Mouse (Mus musculus) thymus, postnatal 25 days (tissue): ENCODE measurements around the gene Kirrel3.
A peak's percentile ranks its signal among the peaks of the same experiment; 100 is the strongest.

ENCODE experiments used
- DNase-seq: peaks from one replicate; pipeline ENCODE4 v3.0.0; 2022

Kirrel3 gene

GRCm38 (mm10) chr9:34485759-34486431 is at the start of gene Kirrel3:
Gene Kirrel3, plus strand, starts transcription at chr9:34485894.
- DNase-seq = no peak

- no peak for DNase-seq
Measured at GRCm38 (mm10) chr9:34440721-34441120, 45.0 kb upstream of the Kirrel3 start.

- DNase-seq = no peak
Measured at GRCm38 (mm10) chr9:34443950-34444349, 41.7 kb upstream of the Kirrel3 start.

- no peak for DNase-seq
Measured at GRCm38 (mm10) chr9:34446497-34447350, 39.0 kb upstream of the Kirrel3 start.

GRCm38 (mm10) chr9:34447736-34448135 is 38.0 kb upstream of the Kirrel3 start:
- DNase-seq = no peak

- no peak for DNase-seq
Measured at GRCm38 (mm10) chr9:34448467-34448866, 37.2 kb upstream of the Kirrel3 start.

GRCm38 (mm10) chr9:34458189-34458588 is 27.5 kb upstream of the Kirrel3 start:
- no peak for DNase-seq

GRCm38 (mm10) chr9:34459968-34460367 is 25.7 kb upstream of the Kirrel3 start:
- no peak for DNase-seq

GRCm38 (mm10) chr9:34463666-34464065 is 22.0 kb upstream of the Kirrel3 start:
- DNase-seq = no peak

GRCm38 (mm10) chr9:34466058-34466457 is 19.6 kb upstream of the Kirrel3 start:
- DNase-seq = no peak

GRCm38 (mm10) chr9:34469180-34469579 is 16.5 kb upstream of the Kirrel3 start:
- DNase-seq = no peak

- DNase-seq = no peak
Measured at GRCm38 (mm10) chr9:34476206-34476605, 9.5 kb upstream of the Kirrel3 start.

GRCm38 (mm10) chr9:34478494-34478893 is 7.2 kb upstream of the Kirrel3 start:
- no peak for DNase-seq

GRCm38 (mm10) chr9:34483236-34483635 is 2.5 kb upstream of the Kirrel3 start:
- DNase-seq = no peak

GRCm38 (mm10) chr9:34484665-34485064 is 1.0 kb upstream of the Kirrel3 start:
- no peak for DNase-seq

GRCm38 (mm10) chr9:34488267-34488666 is 2.6 kb downstream of the Kirrel3 start:
- DNase-seq = no peak

GRCm38 (mm10) chr9:34488700-34489315 is 3.1 kb downstream of the Kirrel3 start:
- DNase-seq = no peak

GRCm38 (mm10) chr9:34489316-34489710 is 3.6 kb downstream of the Kirrel3 start:
- DNase-seq = no peak

GRCm38 (mm10) chr9:34489760-34490159 is 4.1 kb downstream of the Kirrel3 start:
- DNase-seq = no peak

GRCm38 (mm10) chr9:34492121-34492520 is 6.4 kb downstream of the Kirrel3 start:
- no peak for DNase-seq

GRCm38 (mm10) chr9:34493571-34493970 is 7.9 kb downstream of the Kirrel3 start:
- DNase-seq = no peak

GRCm38 (mm10) chr9:34498126-34498525 is 12.4 kb downstream of the Kirrel3 start:
- no peak for DNase-seq

- DNase-seq = peak; percentile 28
Measured at GRCm38 (mm10) chr9:34498651-34499050, 13.0 kb downstream of the Kirrel3 start.

GRCm38 (mm10) chr9:34507164-34507563 is 21.5 kb downstream of the Kirrel3 start:
- no peak for DNase-seq
